Mouse (Mus musculus) thymus, adult 2 months (tissue): ENCODE measurements around the gene Rnd1.

Source experiments
- CTCF ChIP-seq: fragments of 200-500 bp; IDR thresholded peaks from 2 replicates; pipeline ENCODE4 v1.5.1; 2012; ENCODE audit warnings: mild to moderate bottlenecking, control low read depth, low read length, moderate library complexity, borderline replicate concordance; ENCODE audit not compliant: control insufficient read depth, poor library complexity, insufficient read depth; ENCODE audit errors: extremely low read depth
- POLR2A ChIP-seq: fragments of 200-500 bp; IDR thresholded peaks from 2 replicates; pipeline ENCODE4 v1.6.1; 2012; ENCODE audit warnings: mild to moderate bottlenecking, low read length, control low read depth, moderate library complexity; ENCODE audit not compliant: control insufficient read depth, poor library complexity, insufficient read depth; ENCODE audit errors: extremely low read depth

DNA sequence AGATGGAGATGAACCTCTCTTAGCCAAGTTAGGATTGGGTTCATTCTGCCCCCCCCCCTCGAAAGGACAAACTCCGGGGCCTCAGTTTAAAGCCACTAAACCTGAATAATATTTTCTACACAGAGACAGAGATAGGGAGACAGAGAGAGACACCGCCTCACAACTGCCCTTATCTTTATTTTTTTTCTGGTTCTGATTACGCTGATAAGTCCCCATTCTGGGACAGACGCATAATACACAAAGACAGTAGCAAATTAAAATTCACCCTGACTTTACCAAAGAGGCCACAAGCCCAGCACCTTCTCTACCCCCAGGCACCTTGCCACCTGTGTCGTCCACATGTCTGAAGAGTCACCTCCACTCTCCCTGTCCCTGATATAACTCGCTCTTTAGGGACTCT lies 4.4 kb upstream of the Rnd1 start:
- TF ChIP-seq CTCF (no peak), POLR2A (no peak)
